ENCODE assay signal across 8 mouse cellular contexts in the genomic region with DNA sequence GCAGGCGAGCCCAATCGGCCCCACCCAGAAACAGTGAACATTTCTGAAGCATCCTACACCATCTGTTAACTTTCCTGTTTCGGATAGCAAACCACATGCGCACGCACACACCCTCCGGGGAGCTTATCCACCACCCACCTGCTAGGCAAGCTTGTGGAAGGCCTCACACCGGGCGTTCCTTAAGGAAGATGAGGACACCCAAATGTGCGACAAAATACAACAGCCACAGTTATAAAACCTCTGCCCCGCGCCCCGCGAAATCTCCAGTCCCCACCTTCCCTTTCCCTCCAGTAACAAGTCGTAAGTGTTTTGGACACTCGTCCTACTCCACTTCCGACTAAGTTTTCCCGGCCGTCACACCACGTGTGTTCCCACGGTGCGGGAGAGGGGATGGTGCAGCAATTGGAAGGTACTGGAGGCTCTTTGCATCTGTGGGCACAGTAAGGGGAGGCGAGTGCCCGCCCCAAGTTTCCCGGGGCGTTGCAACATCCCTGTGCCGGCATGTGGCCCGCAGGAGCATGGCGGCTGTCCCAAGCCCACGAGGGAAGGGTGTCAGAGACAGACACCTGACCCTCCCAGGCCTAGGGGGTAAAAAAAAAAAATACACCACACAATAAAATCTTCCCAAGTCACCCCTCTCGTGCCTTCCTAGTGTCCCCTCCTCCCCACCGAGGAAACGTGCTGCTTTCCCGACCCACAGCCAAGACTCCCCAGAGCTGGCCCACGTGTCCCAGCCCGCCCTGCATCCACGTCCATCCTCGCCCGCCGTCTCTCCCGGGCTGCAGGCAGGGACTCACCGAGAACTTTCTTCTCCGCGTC. TPM values are rescaled to one million over a fixed set of nuclear protein-coding genes. Genes with fewer than 3 reads are reported as not detected.
DNase-seq lines count a peak whose midpoint lies in the region; ATAC-seq lines count a peak whose summit lies in the region.

No protein-coding gene starts in this region.

- no peaks in the 10 kb centered on the region for H3K36me3 ChIP-seq in hindbrain, embryonic 15.5 days

- H3K4me1 ChIP-seq in hindbrain, embryonic 15.5 days (replicated peaks) = peaks cover 42% of the 10 kb centered on the region

- H3K9me3 ChIP-seq in hindbrain, embryonic 15.5 days = no peaks in the 10 kb centered on the region

- ATAC-seq in hindbrain, embryonic 15.5 days (ENCODE audit: low FRiP score, low read depth) = peak; percentile 59
- ATAC-seq in megakaryocyte, adult 5-6 weeks (ENCODE audit: poor library complexity, severe bottlenecking) = peak; percentile 74

- peak; percentile 15 for DNase-seq in T-cell, adult 2 months (ENCODE audit: low spot score)
- peak; percentile 60 to 62 for DNase-seq in cerebellum, postnatal 14 days
- peak; percentile 74 to 86 for DNase-seq in frontal cortex, postnatal 36 days (ENCODE audit: low spot score in 2 of 2)
- DNase-seq in left cerebral cortex, adult 8-10 months (ENCODE audit: low spot score in 2 of 2) = peak; percentile 36 to 86
- DNase-seq in right cerebral cortex, postnatal 10 days (ENCODE audit: low spot score in 2 of 2) = peak; percentile 78 to 87
- DNase-seq in urinary bladder, postnatal 36 days (ENCODE audit: low spot score in 2 of 2) = peak; percentile 59 to 65

- peak overlapping the region; percentile 91 for H3K9ac ChIP-seq in hindbrain, embryonic 15.5 days

- peak overlapping the region; percentile 90 for H3K4me2 ChIP-seq in hindbrain, embryonic 15.5 days

- H3K4me3 ChIP-seq in hindbrain, embryonic 15.5 days = peak overlapping the region; percentile 88

- whole genome bisulfite sequencing in hindbrain, embryonic 15.5 days = under 1% methylated on average over 43 of the region's 43 CpGs

- H3K27ac ChIP-seq in hindbrain, embryonic 15.5 days (replicated peaks) = peak overlapping the region; percentile 88

- H3K27me3 ChIP-seq in hindbrain, embryonic 15.5 days = no peaks in the 10 kb centered on the region; the same call in 1 of the 2 replicates

RNA-seq across cellular contexts. Expression of a gene that starts 0.8 kb away (rescaled TPM):
- 22.0 and 29.6 TPM in 2 replicates for polyA plus RNA-seq in hindbrain, embryonic 15.5 days (2015; fragmentation: Nextera tagmentation; extraction: Ambion mirVana)
- total RNA-seq in left cerebral cortex, adult 8-10 months (2022) = 10 to 100 TPM; 35.8 to 47.8 (median 38.5) TPM
- total RNA-seq in megakaryocyte, adult 5-6 weeks (2015) = 198 and 202 TPM in 2 replicates
- 215 and 291 TPM in 2 replicates for total RNA-seq in megakaryocyte, adult 5-6 weeks (2017)

RNA-seq across cellular contexts. Expression of a gene that starts 34.0 kb away (rescaled TPM):
- 4.7 and 5.1 TPM in 2 replicates for polyA plus RNA-seq in hindbrain, embryonic 15.5 days (2015; fragmentation: Nextera tagmentation; extraction: Ambion mirVana)
- under 1 TPM in 3 of 4 experiments, not detected in 1; 0.21 to 0.48 (median 0.46) TPM for total RNA-seq in left cerebral cortex, adult 8-10 months (2022)
- 0.59 and 1.7 TPM in 2 replicates for total RNA-seq in megakaryocyte, adult 5-6 weeks (2015)
- total RNA-seq in megakaryocyte, adult 5-6 weeks (2017) = 1.1 and 1.3 TPM in 2 replicates

Comparison
In these comparisons a context has a peak if more than half of its experiments do, and no peak if none do; other contexts are left out.
1. Peak in every context shown above with its lines: DNase-seq, ATAC-seq, H3K4me3 ChIP-seq and H3K27ac ChIP-seq.
2. DNase-seq: peak in every context shown above with its lines; median percentile 82 in right cerebral cortex, postnatal 10 days; 80 in frontal cortex, postnatal 36 days; 62 in urinary bladder, postnatal 36 days; 61 in cerebellum, postnatal 14 days; 61 in left cerebral cortex, adult 8-10 months; 15 in T-cell, adult 2 months.
3. RNA of a gene that starts 0.8 kb away (total RNA-seq): 198 to 291 TPM in megakaryocyte, adult 5-6 weeks; 35.8 to 47.8 TPM in left cerebral cortex, adult 8-10 months; every median in the first group is over 4 times any median in the second.